Mouse (Mus musculus) kidney, embryonic 15.5 days (tissue): ENCODE results near the gene Mtss1l. TPM values are rescaled to one million over a fixed set of nuclear protein-coding genes. Genes with fewer than 3 reads are reported as not detected.

Experiments
- ATAC-seq: fragments of 200-750 bp; cut with Nextera tagmentation; replicated peaks from 2 replicates; pipeline ENCODE4 v1.8.0; 2017; ENCODE audit warnings: moderate TSS enrichment; ENCODE audit not compliant: low FRiP score
- H3K27ac ChIP-seq: fragments of 300-500 bp; sonication (generic); 2 replicates; pipeline ENCODE4 v1.5.1; 2015; ENCODE audit warnings: mild to moderate bottlenecking, inconsistent platforms
- H3K27me3 ChIP-seq: fragments of 300-500 bp; sonication (generic); 2 replicates; pipeline ENCODE4 v1.6.1; 2015; ENCODE audit warnings: inconsistent platforms
- H3K36me3 ChIP-seq: fragments of 300-500 bp; sonication (generic); 2 replicates; pipeline ENCODE4 v1.6.1; 2015; ENCODE audit warnings: inconsistent platforms
- H3K4me1 ChIP-seq: fragments of 300-500 bp; sonication (generic); 2 replicates; pipeline ENCODE4 v1.6.1; 2015; ENCODE audit warnings: inconsistent platforms
- H3K4me2 ChIP-seq: fragments of 300-500 bp; sonication (generic); 2 replicates; pipeline ENCODE4 v1.6.1; 2015; ENCODE audit warnings: moderate library complexity, mild to moderate bottlenecking, inconsistent platforms
- H3K4me3 ChIP-seq: fragments of 300-500 bp; sonication (generic); replicated peaks from 2 replicates; pipeline ENCODE4 v1.5.1; 2015; ENCODE audit warnings: mild to moderate bottlenecking, inconsistent platforms
- H3K9ac ChIP-seq: fragments of 300-500 bp; sonication (generic); 2 replicates; pipeline ENCODE4 v1.6.1; 2015; ENCODE audit warnings: mild to moderate bottlenecking, inconsistent platforms
- H3K9me3 ChIP-seq: fragments of 300-500 bp; sonication (generic); replicated peaks from 2 replicates; pipeline ENCODE4 v1.6.1; 2016; ENCODE audit warnings: inconsistent platforms
- WGBS: fragments of 180-500 bp; shearing (Covaris S2); methylation state at CpG from one replicate; pipeline ENCODE4 v1.1.7; 2015; ENCODE audit warnings: mixed read lengths; 5-methylcytosine and 5-hydroxymethylcytosine counted together
- polyA plus RNA-seq: library from polyadenylated mRNA; unstranded; fragments of >200 nt; fragmentation: Nextera tagmentation; extraction: Ambion mirVana; gene quantifications from 2 replicates; pipeline ENCODE4 v1.2.1, GENCODE M21; 2015

The Mtss1l gene
- polyA plus RNA-seq, 1 experiment from 2014 or later, result 8.3 TPM

GRCm38 (mm10) chr8:110696051-110696450 lies 25.2 kb upstream of the Mtss1l start:
- peaks cover 4% of the 10 kb centered on the region; the same call in 1 of the 2 replicates for H3K4me1 ChIP-seq
- ATAC-seq, result no peak
- H3K4me2 ChIP-seq, result no peak overlapping the region
- peaks cover 22% of the 10 kb centered on the region; the same call in 1 of the 2 replicates for H3K36me3 ChIP-seq
- H3K9ac ChIP-seq, result no peak overlapping the region
- no peaks in the 10 kb centered on the region for H3K9me3 ChIP-seq
- no peaks in the 10 kb centered on the region for H3K27me3 ChIP-seq
- no peak overlapping the region for H3K4me3 ChIP-seq
- H3K27ac ChIP-seq, result peak overlapping the region; percentile 19; the same call in 1 of the 2 replicates
- 65% methylated on average over 4 of the region's 4 CpGs for WGBS

GRCm38 (mm10) chr8:110697571-110697970 lies 23.7 kb upstream of the Mtss1l start:
- no peak overlapping the region for H3K4me3 ChIP-seq
- no peak overlapping the region for H3K4me2 ChIP-seq
- peaks cover 19% of the 10 kb centered on the region for H3K4me1 ChIP-seq
- WGBS, result 88% methylated on average over 5 of the region's 5 CpGs
- H3K27ac ChIP-seq, result no peak overlapping the region
- H3K27me3 ChIP-seq, result no peaks in the 10 kb centered on the region
- ATAC-seq, result no peak
- H3K36me3 ChIP-seq, result peaks cover 24% of the 10 kb centered on the region; the same call in 1 of the 2 replicates
- H3K9ac ChIP-seq, result no peak overlapping the region
- H3K9me3 ChIP-seq, result no peaks in the 10 kb centered on the region

DNA sequence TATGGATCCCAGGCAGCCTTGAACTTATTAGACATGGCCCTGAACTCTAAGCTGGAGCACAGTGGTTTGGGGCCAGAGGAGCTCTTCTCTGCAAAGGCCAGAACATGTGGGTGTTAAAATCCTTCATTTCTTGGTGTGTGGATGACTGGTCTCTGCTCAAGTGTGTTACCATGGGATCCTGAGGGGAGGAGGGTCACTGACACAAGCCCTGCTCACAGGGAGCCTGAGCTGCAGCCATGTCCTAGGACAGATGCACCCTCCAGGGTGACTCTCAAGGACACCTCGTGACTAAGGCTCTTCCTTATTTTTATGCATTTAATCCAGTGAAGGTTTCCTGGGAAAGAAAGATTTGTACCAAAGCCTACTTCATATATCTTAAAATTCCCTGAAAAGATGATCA lies 23.2 kb upstream of the Mtss1l start:
- Histone ChIP-seq H3K27ac (no peak overlapping the region), H3K4me1 (peaks cover 24% of the 10 kb centered on the region), H3K4me2 (no peak overlapping the region), H3K36me3 (peaks cover 24% of the 10 kb centered on the region; the same call in 1 of the 2 replicates), H3K4me3 (no peak overlapping the region), H3K9ac (no peak overlapping the region), H3K27me3 (no peaks in the 10 kb centered on the region), H3K9me3 (no peaks in the 10 kb centered on the region)
- no peak for ATAC-seq
- WGBS, result 71% methylated on average over 1 of the region's 1 CpGs

DNA sequence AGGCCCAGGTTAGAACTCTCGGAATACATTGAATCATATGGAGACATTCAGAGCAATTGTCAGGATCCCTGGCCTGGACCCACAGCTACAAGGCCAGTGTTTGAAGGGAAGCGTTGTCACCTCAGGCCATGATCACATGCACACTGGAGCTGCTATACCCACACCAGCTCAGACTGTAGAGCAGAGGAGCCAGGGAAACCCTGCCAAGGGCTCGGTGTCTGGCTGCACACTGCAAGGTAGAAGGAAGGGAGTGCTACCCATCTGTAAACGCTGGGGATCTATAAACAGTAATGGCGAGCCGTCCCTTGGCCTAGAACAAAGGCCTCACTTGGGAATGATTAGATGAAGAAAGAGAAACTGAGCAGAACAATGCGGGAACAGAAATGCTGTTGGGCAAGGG lies 21.8 kb upstream of the Mtss1l start:
- Histone ChIP-seq H3K4me1 (peaks cover 38% of the 10 kb centered on the region), H3K27me3 (no peaks in the 10 kb centered on the region), H3K4me2 (no peak overlapping the region), H3K9me3 (no peaks in the 10 kb centered on the region), H3K36me3 (peaks cover 21% of the 10 kb centered on the region; the same call in 1 of the 2 replicates), H3K9ac (no peak overlapping the region), H3K4me3 (no peak overlapping the region), H3K27ac (no peak overlapping the region)
- WGBS, result 90% methylated on average over 7 of the region's 7 CpGs
- ATAC-seq, result no peak

GRCm38 (mm10) chr8:110700561-110700960 lies 20.7 kb upstream of the Mtss1l start:
- no peak overlapping the region for H3K27ac ChIP-seq
- no peaks in the 10 kb centered on the region for H3K9me3 ChIP-seq
- no peak overlapping the region for H3K4me2 ChIP-seq
- ATAC-seq, result no peak
- peaks cover 48% of the 10 kb centered on the region for H3K4me1 ChIP-seq
- WGBS, result 89% methylated on average over 2 of the region's 2 CpGs
- peaks cover 21% of the 10 kb centered on the region; the same call in 1 of the 2 replicates for H3K36me3 ChIP-seq
- no peak overlapping the region for H3K4me3 ChIP-seq
- no peaks in the 10 kb centered on the region for H3K27me3 ChIP-seq
- H3K9ac ChIP-seq, result 0 out of 2 replicates have a peak overlapping the region, but pooled peaks have one; percentile 3

- H3K4me2 ChIP-seq, result peak overlapping the region; percentile 2
- no peak overlapping the region for H3K9ac ChIP-seq
- no peak overlapping the region for H3K4me3 ChIP-seq
- peak overlapping the region; percentile 92 for H3K27ac ChIP-seq
- H3K27me3 ChIP-seq, result no peaks in the 10 kb centered on the region
- H3K36me3 ChIP-seq, result peaks cover 12% of the 10 kb centered on the region; the same call in 1 of the 2 replicates
- H3K4me1 ChIP-seq, result peaks cover 54% of the 10 kb centered on the region
- 25% methylated on average over 9 of the region's 9 CpGs for WGBS
- peak; percentile 83 for ATAC-seq
- H3K9me3 ChIP-seq, result no peaks in the 10 kb centered on the region
These were observed 18.4 kb upstream of the Mtss1l start for GRCm38 (mm10) chr8:110702636-110703459.

DNA sequence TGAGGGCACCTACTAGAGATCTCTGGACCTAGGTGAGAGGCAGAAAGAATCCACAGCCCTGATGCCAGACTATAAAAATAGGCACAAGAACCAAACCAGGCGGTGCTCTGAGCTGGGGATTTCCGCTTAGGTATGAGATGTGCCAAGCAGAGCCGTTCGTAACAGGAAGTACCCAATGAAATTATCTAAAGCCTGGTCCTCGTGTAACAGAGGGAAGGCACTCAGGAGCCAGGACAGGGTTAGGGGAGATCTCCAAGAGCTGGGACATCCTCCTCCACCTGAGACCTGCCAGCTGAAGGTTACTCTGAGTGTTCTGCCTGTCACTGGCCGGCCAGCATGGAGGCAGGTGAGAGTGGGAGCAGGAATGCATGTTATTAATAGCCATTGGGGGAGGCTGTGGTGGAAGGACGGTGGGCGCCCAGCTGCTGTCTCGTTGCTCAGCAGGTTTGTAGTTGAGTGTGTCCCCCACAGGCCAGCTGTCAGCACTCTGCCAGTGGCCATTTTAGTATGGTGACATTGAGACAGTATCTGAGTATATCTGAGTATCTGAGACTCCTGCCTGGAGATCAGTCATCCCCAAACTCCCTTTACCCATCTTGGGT lies 17.7 kb upstream of the Mtss1l start:
- H3K36me3 ChIP-seq, result peaks cover 10% of the 10 kb centered on the region; the same call in 1 of the 2 replicates
- 47% methylated on average over 9 of the region's 9 CpGs for WGBS
- H3K9ac ChIP-seq, result no peak overlapping the region

DNA sequence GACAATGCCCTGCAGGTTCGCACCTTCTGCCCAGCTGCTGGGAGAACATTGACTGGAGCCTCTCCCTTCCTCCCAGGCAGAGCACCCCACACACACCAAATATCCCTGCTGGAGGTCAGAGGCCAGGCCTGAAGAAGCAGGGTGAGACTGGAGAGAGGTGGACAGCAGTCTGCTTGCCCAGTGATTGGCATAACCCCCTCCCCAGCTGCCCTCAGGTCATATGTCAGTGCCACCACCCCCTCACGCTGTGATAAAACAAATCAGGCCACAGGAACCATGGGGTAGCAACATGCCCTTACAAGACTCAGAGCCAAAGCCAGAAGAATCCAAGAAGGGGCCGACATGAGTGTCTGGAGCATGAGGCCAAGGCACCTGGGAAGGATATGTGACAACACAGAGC lies 17.2 kb upstream of the Mtss1l start:
- 62% methylated on average over 3 of the region's 3 CpGs for WGBS
- no peak overlapping the region for H3K9ac ChIP-seq
- peaks cover 10% of the 10 kb centered on the region; the same call in 1 of the 2 replicates for H3K36me3 ChIP-seq
- no peak for ATAC-seq
- peaks cover 63% of the 10 kb centered on the region for H3K4me1 ChIP-seq
- no peaks in the 10 kb centered on the region for H3K9me3 ChIP-seq
- no peak overlapping the region for H3K4me2 ChIP-seq
- peak overlapping the region; percentile 92 for H3K27ac ChIP-seq
- no peaks in the 10 kb centered on the region for H3K27me3 ChIP-seq
- no peak overlapping the region for H3K4me3 ChIP-seq

More for the DNA sequence above, 17.7 kb upstream of the Mtss1l start:
- no peak overlapping the region for H3K4me2 ChIP-seq
- peak overlapping the region; percentile 92 for H3K27ac ChIP-seq
- peaks cover 60% of the 10 kb centered on the region for H3K4me1 ChIP-seq
- H3K9me3 ChIP-seq, result no peaks in the 10 kb centered on the region
- H3K27me3 ChIP-seq, result no peaks in the 10 kb centered on the region
- 0 out of 2 replicates have a peak, but pooled peaks have one; percentile 19 for ATAC-seq
- no peak overlapping the region for H3K4me3 ChIP-seq

DNA sequence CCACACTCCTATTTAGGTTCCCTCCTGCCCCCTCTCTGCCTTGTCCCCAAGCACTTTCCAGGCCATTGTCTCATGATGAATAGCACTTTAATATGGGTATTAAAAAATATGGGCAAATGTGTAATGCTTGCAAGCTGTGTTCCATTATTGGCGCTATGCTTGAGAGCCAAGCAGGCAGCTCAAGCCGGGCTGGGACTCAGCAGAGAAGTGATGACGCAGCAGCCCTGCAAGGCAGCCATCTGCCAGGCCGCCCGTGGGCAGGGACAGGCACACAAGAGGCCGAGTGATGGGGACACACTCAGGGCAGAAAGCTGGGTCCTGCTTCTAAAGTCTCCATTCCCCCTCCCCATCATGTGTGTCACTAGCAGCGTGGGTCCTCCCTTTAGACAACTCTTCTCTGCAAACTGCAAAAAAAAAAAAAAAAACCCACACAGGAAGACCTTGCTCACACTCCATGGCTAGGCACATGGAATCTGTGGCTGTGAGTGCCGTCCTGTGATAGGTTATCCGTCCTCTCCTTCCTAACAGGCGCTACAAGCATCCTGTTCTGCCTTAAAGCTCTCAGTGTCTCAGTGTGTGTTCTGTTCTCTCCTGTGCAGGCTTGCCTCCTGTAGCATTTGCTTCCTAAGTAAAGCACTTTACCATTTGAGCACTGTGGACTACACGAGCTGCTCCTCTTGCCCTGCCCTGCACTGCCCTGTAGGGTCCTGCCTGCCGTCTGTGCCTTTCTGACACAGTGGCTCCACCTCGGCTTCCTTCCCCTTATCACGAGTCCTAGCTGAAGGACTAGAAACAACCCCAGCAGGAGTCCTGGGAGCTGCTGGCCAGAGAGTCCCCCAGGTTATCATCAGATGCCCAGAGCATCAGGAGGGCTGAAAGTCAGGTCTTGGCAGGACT lies 15.6 kb upstream of the Mtss1l start:
- peaks cover 78% of the 10 kb centered on the region for H3K4me1 ChIP-seq
- H3K4me2 ChIP-seq, result no peak overlapping the region
- peak overlapping the region; percentile 46; the same call in 1 of the 2 replicates for H3K27ac ChIP-seq
- 63% methylated on average over 14 of the region's 14 CpGs for WGBS
- no peak for ATAC-seq
- peaks cover 7% of the 10 kb centered on the region; the same call in 1 of the 2 replicates for H3K36me3 ChIP-seq
- no peaks in the 10 kb centered on the region for H3K9me3 ChIP-seq
- H3K9ac ChIP-seq, result no peak overlapping the region
- H3K27me3 ChIP-seq, result no peaks in the 10 kb centered on the region
- H3K4me3 ChIP-seq, result no peak overlapping the region

DNA sequence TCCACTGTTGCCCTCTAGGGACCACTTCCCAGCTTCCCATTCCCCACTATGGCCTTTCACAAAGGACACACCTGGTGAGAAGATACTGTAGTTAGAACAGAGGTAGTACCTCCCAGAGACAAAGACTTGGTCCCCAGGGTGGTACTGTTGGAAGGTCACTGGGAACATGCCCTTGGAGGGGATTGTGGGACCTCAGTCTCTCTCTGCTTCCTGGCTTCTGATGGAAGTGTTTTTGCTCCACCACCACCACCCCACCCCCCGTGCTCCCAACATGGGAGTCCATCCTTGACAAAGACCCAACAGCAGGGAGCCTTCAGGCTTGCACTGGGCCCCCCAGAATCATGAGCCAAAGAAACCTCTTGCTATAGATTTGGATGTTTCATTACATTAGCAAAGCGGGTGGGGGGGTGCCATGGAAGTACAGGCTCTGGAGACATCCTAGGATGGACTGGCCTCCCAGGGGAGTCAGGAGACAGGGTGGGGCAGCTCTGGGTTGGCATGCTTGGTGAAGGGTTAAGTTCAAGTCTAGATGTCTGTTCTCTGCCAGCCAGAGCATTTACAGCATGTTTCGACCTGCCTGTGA lies 14.9 kb upstream of the Mtss1l start:
- Histone ChIP-seq H3K4me3 (no peak overlapping the region), H3K27me3 (no peaks in the 10 kb centered on the region), H3K36me3 (peaks cover 12% of the 10 kb centered on the region), H3K27ac (0 out of 2 replicates have a peak overlapping the region, but pooled peaks have one; percentile 46), H3K4me1 (peaks cover 83% of the 10 kb centered on the region), H3K9me3 (no peaks in the 10 kb centered on the region), H3K9ac (no peak overlapping the region), H3K4me2 (no peak overlapping the region)
- ATAC-seq, result no peak
- 88% methylated on average over 3 of the region's 3 CpGs for WGBS

DNA sequence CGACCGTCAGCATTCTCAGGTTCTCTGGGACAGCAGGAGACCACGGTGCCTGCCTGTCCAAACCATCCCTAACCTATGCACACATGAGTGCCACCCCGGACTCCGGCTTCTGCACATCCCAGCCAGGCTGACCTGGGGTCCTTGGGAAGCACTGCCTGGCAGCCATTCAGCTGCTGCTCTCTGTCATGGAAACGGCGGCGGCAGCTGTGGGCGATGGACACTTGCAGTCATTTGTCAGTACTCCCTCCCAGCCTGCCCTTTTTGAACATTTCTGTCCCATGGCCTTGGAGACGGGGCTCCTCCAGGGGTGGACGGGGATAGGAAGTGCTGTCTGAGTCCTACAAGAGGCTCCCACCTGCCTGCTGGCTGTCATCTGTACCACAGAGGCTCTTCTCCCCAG lies 12.8 kb upstream of the Mtss1l start:
- Histone ChIP-seq H3K27ac (no peak overlapping the region), H3K4me1 (peaks cover 66% of the 10 kb centered on the region), H3K4me3 (no peak overlapping the region), H3K9me3 (no peaks in the 10 kb centered on the region), H3K36me3 (peaks cover 28% of the 10 kb centered on the region), H3K4me2 (no peak overlapping the region), H3K27me3 (no peaks in the 10 kb centered on the region), H3K9ac (no peak overlapping the region)
- WGBS, result 77% methylated on average over 11 of the region's 11 CpGs
- no peak for ATAC-seq
